Mouse (Mus musculus): Measurements from ENCODE around the gene Spout1.

The Spout1 gene

GRCm38 (mm10) chr2:30130156-30130555 lies 48.1 kb downstream of the Spout1 start:
- no peak for DNase-seq (ENCODE audit: low read depth, low spot score)

- DNase-seq (ENCODE audit: low read depth, low spot score), result no peak
Observed at GRCm38 (mm10) chr2:30128789-30129188, 49.5 kb downstream of the Spout1 start.

DNA sequence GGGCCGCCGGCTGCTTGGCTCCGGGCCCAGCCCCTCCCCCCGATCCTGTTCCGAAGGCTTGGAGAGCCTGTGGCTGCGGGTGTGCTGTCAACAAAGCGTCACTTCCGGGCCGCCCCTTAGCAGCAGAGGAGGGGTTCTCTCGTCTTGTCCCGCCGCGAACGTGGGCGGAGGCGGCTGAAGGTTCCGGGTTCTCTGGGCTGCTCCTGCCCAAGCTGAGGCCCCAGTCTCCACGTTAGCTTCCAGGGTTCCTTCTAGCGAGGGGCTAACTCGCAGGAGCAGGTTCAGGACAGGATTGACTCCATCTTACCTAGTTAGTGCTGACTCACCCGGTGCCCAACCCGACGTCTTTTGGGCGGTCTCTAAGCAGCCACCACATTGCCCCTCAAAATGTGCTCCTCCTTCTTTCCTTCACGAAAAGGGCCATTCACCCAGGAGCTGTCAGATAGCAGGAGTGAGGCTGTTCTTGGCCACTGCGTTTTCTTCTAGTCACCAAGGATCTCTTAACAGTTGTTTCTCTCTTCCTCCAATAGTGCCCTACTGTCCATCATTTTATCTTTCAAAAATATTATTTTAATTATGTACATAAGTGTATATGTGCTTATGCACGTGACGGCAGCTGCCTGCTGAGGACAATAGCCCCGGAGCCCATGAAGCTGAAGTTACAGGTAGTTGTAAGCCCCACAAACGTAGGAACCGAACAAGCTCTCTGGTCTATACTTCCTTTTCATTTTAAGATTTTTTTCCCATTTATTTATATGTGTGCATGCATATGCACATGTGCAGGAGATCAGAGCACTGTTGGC lies 53.6 kb downstream of the Spout1 start, which contains the start of gene Zer1:
Gene Zer1 (minus strand): TSS at position 114 of the 803 bp plus-strand sequence.
- DNase-seq (ENCODE audit: low read depth, low spot score), result peak; percentile 81

- DNase-seq (ENCODE audit: low read depth, low spot score), result no peak
Observed at GRCm38 (mm10) chr2:30123729-30124471, 54.4 kb downstream of the Spout1 start.

Data from embryo, embryonic 11.5 days (tissue).